Mouse (Mus musculus) spleen, adult 12 weeks (tissue): ENCODE measurements around the gene Atp2b4.

Experiments
- DNase-seq: peaks from one replicate; pipeline ENCODE4 v3.0.0; 2022; ENCODE audit warnings: low spot score

The Atp2b4 gene

GRCm38 (mm10) chr1:133650288-133651055, 150.4 kb downstream of the Atp2b4 start:
- no peak for DNase-seq
